Mouse (Mus musculus) B cell, adult 2 months (primary cell): ENCODE data around the gene Prrc2b.

Experiments
- DNase-seq, 2 experiments: peaks; one replicate each; pipeline ENCODE4 v3.0.0; 2022

The Prrc2b gene

DNA sequence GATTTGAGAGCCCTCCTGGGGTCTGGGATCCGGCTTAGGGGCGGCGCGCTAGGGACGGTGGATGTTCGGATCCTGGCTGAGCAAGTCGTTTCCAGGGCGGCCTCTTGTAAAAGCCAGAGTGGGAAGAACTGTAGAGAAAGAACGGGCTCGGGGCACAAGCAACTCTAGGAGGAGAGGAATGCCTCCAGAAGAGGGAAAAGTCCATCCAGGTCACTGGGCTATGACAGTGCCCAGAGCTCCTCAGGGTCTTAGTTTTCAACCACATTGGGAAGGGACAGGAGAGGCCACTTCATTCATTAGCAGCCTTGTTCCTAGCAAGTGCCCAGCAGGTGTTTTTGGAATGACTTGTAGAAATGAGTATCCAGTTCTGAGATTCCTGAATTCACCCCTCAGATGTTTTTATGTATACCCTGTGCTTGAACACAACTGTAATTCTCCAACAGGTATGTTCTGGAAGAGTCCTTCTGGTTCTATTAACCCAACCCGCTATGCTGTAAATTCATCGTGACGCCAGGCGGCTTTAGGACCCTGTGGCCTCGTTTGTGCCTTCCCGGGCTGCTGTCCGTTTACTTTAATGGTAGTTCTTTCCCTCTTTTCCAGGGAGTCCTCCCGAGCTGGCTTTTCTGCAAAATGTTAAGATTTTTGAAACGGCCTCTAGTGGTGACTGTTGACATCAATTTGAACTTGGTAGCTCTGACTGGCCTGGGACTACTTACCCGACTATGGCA is 86.0 kb downstream of the Prrc2b start:
- DNase-seq = peak; percentile 38 to 44

DNA sequence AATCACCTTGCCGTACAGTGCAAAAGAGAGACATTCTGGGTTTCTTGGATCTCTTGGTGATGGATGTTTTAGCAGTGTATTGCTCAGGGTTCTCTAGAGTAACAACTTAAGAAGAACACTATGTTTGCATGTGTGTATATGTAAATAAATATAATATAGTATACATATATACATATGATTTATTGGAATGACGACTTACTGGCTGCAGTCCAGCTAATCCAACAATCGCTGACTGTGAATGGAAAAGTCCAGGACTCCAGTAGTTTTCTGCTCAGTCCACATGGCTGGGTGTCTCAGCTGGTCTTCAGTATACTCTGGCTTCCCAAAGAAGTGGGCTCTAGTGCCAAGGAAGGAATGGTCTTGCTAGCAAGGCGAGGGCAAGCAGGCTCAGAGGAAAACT is 86.7 kb downstream of the Prrc2b start:
- DNase-seq = no peak

DNA sequence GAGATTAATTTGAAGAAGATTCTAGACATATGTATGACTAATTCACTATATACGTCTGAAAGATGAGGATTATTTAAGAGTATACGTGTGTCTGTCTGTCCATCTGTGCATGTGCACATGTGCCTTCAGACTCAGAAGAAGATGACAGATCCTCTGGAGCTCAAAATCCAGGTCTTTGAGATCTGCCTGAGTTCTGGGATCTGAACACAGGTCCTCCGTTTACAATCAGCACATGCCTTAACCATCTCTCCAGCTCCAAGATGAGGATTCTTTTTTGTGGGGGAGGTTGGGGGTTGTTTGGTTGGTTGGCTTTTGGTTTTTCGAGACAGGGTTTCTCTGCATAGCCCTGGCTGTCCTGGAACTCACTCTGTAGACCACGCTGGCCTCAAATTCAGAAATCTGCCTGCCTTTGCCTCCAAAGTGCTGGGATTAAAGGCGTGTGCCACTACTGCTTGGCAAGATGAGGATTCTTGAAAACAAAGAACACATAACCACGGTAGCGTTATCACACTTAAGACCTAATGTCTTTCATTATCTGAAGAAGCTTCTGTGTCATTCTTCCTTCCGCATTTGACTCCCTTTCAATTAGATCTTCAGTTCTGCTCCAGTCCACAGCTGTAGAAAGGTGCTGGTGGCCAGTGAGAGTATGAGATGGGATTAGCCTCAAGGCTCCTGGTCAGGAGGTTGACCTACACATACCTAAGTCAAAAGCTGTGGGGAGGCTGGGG is 88.0 kb downstream of the Prrc2b start:
- DNase-seq = no peak

GRCm38 (mm10) chr2:32240591-32240990 is 89.7 kb downstream of the Prrc2b start:
- DNase-seq = no peak

GRCm38 (mm10) chr2:32242986-32243385 is 92.1 kb downstream of the Prrc2b start:
- no peak for DNase-seq

GRCm38 (mm10) chr2:32246741-32247140 is 95.9 kb downstream of the Prrc2b start:
- DNase-seq = no peak

DNA sequence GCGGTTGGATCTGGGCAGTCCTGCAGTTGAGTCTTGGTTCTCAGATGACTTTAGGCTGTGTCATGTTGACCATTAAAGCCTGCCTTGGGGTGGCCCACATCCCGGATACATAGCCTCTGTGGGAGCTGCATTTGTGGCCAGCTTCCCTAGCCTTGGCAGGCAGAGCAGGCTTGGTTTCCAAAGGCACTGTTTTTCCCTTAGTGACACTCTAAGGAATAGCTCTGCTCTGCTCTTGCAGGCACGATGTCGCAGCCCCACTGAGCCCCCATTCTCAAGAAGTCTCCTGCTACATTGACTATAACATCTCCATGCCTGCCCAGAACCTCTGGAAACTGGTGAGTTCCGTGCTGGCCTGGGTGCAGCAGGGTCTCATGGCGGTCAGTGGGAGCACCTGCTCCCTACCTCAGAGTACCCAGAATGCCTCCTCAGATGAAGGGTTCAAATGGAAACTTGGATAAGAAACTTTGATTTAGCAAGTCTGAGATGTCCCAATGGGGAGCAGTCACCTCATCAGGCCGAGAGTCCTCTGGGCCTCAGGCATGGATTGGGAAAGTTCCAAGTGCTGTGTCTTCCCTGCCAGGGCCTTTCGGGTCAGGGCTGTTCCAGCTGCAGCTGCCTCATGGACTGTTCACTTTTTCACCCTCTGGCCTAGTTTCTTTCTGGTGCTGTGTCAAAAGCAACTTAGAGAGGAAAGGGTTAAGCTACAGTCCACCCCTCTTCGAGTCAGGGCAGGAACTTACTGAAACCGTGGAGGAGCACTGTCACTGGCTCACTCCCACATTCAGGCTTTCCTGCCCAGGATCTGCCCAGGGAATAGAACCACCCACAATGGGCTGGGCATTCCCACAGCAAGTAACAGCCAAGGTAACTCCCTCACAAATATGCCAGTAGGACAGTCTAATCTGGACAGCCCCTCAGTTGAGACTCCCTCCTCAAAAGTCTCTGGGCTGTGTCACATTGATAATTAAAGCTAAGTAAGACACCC is 97.8 kb downstream of the Prrc2b start:
- no peak for DNase-seq

DNA sequence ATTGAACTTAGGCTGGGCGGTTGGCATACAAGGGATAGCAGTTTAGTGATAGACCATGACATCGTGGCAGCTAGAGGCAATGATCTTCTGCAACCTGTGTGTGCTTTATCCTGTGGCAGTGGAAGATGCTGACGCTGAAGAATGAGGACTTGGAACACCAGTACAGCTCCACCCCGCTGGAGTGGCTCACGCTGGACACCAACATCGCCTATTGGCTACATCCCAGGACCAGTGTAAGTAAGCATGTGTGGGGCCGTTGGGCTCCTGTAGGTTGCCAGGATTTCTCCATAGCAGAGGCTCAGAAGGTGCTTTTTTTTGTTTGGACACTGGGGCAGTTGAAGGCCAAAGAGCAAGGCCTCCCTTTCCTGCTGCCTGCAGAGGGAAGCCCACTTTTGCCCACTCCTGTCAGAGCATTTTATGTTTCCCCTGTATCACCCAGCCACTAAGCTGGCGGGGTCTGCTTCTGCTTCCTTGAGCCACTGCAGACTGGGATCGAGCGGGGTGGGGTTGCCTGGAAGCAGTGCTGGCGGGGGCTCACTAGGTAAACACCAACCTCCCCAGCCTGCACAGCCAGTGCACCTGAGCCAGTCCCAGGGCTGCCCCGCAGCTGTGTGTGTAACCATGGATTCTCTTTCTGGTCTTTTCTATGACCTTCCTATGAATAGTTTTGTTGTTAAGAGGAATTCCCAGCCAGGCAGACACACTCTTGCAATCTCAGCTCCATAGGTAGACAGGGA is 101.1 kb downstream of the Prrc2b start:
- no peak for DNase-seq

DNA sequence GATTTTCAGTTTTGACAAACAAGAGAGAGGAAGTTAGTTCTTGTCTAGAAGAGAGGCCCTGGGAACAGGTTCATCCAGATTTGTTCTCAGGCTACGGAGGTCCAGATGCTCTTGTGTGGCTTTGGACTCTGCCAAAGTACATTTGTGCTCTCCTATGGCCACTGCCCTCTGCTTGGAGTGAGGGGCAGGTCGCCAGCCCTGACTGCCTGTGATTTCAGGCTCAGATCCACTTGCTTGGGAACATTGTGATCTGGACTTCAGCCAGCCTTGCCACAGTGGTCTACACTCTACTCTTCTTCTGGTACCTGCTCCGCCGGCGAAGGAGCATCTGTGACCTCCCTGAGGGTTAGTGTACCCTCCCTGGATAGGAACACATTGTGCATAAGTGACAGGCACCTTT is 101.8 kb downstream of the Prrc2b start:
- DNase-seq = no peak

- DNase-seq = no peak
Observed at GRCm38 (mm10) chr2:32253352-32253751, 102.5 kb downstream of the Prrc2b start.

DNA sequence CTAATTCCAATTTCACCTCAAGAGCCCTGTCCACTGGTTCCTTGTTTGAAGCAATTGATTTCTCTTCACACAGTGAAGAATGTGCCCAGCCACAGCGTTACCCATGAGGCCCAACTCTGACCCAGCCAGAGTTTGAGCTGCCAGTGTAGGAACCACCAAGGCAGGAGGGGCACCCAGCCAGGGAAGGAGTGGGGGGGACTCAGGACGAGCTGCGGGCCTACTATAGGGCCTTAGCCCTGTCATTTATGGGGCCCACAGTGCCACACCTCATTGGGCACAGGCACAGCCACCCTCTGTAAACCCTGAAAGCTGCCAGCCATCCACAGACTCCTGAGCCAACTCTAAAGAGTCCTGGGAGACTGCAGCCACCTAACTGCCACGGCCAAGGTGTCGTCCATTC is 103.7 kb downstream of the Prrc2b start:
- DNase-seq = no peak

DNA sequence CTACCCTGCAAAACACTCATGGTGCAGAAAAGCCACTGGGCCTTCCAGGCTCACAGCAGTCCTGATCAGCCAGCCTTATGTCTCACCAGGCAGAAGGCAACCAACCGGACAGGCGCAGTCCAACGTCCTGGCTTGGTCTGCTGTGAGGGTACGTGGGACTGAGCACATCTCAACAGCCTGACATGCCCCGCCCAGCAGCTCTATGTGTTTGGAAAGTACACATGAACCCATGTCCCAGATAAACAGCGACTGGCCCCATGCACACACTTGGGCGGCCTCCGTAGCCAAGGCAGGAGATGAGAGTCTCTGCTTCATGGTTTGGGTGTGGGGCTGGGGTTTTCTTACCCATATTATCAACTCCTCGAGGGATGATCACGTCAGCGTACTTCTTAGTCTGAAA is 105.4 kb downstream of the Prrc2b start:
- no peak for DNase-seq

DNA sequence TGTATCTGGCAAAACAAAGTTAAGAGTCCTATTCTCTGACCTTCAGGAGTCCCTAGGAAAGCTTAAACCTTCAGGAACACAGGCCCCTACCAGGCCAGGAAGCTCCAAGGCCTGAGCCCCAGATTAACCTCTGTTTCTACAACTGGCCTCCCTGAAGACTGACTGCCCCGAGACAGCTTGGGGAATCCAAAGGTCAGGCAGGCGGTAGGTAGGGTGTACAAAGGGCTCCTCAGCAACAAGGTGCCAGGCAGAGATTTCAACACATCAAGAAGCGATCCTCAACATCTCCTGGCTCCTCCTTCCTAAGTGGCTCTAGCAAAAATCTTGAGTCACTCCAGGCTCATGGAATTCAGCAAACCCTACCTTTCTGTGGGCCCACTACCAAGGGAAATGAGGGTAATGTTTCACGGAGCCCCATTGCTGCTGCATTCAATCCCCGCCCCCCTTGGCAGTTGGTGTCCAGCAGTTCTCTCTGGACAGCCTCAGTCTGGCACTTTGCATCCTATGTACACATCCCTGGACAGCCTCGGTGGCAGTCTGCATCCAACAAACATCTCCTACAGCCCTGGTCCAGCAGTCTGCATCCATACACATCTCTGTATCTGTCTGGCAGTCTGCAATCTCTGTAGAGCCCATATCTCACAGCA is 108.1 kb downstream of the Prrc2b start:
- no peak for DNase-seq

DNA sequence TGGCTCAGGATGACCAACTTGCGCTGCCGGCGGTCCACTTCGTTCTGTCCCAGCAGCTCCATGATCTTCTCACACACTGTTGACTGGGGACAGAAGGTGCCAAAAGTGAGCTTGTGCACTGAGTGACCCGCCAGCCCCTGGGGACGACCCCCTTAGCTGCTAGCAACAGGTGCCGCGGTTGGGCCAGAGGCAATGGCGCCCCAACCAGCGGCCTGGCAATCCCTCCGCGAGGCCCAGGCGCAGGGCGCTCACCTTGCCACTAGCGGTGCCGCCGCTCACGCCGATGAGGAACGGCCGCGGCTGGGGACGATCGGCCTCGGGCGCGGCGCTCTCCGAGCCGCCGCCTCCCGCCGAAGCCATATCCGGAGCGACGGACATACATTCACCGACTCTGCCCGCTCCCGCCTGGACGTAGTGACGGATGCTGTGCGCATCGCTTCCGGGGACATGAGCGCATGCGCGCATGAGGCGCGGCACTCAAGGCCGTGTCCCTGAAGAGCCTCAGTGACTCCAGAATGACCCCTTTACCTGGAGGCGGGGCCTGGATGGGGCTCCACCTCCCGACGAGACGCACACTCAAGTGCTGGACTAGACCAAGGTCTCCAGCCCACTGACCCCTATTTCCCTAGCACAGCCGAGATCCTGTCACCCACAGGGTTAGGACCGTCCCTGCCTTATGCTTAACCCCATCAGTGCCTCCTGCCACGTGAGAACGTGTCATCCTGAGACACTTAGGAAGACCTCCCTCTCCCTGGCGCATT is 109.0 kb downstream of the Prrc2b start, which contains the start of gene Uck1:
Gene Uck1 (minus strand): TSS at position 503 of the 761 bp plus-strand sequence.
- peak; percentile 87 to 90 for DNase-seq

DNA sequence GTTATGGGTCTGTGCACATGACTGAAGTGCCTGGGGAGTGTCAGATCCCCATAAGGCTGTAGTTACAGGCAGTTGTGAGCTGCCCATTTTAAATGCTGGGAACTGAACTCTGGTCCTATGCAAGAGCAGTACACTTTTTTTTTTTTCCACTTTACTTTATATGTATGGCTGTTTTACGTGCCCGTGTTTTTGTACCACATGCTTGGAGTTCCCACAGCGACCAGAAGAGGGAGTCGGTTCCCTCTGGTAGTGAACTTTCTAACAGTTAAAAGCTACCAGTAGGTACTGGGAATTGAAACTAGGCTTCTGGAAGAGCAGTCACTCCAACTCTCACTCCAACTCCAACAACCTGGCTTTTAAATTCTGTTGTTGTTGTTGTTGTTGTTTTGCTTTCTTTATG is 109.8 kb downstream of the Prrc2b start:
- DNase-seq = peak; percentile 79 to 81

GRCm38 (mm10) chr2:32275823-32276222 is 124.9 kb downstream of the Prrc2b start:
- DNase-seq = no peak

DNA sequence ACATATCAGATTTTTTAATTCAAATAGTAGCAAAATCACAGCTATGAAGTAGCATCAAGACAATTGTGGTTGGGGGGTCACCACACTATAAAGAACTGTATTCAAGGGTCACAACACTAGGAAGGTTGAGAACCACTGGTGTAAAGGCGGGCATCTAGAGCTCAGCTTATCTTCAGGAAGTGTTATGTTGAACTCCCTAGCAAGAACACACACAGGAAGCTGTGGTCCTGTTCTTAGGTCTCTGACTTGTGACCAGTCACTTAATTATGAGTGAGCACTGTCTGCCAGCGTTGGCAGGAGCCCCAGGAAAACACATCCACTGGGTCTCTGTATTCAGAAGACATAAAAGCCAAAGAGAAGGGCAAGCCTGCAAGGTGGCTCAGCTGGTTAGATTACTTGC is 131.4 kb downstream of the Prrc2b start:
- DNase-seq = no peak

- peak; percentile 69 to 73 for DNase-seq
Observed at GRCm38 (mm10) chr2:32282727-32283126, 131.8 kb downstream of the Prrc2b start.

DNA sequence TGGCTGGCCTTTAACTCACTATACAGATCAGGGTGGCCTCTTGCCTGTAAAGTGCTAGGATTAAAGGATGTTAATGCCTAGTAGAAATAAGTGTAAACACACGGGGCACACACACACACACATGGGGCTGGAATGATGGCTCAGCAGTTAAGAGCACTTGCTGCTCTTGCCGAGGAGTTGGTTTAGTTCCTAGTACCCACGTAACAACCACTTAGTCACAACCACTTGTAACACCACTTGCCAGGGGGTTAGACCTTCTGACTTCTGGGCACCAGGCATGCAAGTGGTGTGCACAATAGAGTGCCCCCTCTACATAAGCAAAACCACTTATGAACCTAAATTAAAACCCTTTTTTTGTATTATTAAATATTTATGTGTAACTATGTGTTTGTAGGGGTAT is 133.1 kb downstream of the Prrc2b start:
- no peak for DNase-seq
